Mouse (Mus musculus) lung, postnatal 0 days (tissue): ENCODE measurements around the gene Fgfr1op.
"Not testable (repeated sequence)": the region's sequence is repeated elsewhere in the genome, so short reads cannot be mapped to it uniquely, and the experiment has no call there.

Experiments
- CTCF ChIP-seq: IDR thresholded peaks from 2 replicates; pipeline ENCODE4 v1.5.1; 2016; ENCODE audit warnings: antibody characterized with exemption, mild to moderate bottlenecking
- EP300 ChIP-seq: IDR thresholded peaks from 2 replicates; pipeline ENCODE4 v1.6.1; 2016; ENCODE audit warnings: antibody characterized with exemption, mild to moderate bottlenecking, control low read depth

- TF ChIP-seq CTCF, EP300: not testable (repeated sequence)
These were observed 276 bp downstream of the Fgfr1op start for GRCm38 (mm10) chr17:8165608-8165945.
